Mouse (Mus musculus) liver, embryonic 13.5 days (tissue): ENCODE results near the gene Tanc1. TPM values are rescaled to one million over a fixed set of nuclear protein-coding genes. Genes with fewer than 3 reads are reported as not detected.
"Not testable (repeated sequence)": the region's sequence is repeated elsewhere in the genome, so short reads cannot be mapped to it uniquely, and the experiment has no call there.

Experiments used
- ATAC-seq: fragments of 200-750 bp; cut with Nextera tagmentation; 2 replicates; pipeline ENCODE4 v1.8.0; 2017; ENCODE audit warnings: low read depth, mild to moderate bottlenecking, moderate number of reproducible peaks, moderate library complexity
- DNase-seq: peaks from one replicate; pipeline ENCODE4 v3.0.0; 2022
- H3K27ac ChIP-seq: fragments of 300-500 bp; sonication (generic); 2 replicates; pipeline ENCODE4 v1.5.1; 2015; ENCODE audit warnings: moderate library complexity, mild to moderate bottlenecking, inconsistent platforms
- H3K27me3 ChIP-seq: fragments of 300-500 bp; sonication (generic); 2 replicates; pipeline ENCODE4 v1.6.1; 2015; ENCODE audit warnings: mild to moderate bottlenecking, inconsistent platforms
- H3K36me3 ChIP-seq: fragments of 300-500 bp; sonication (generic); 2 replicates; pipeline ENCODE4 v1.6.1; 2015; ENCODE audit warnings: mild to moderate bottlenecking, inconsistent platforms
- H3K4me1 ChIP-seq: fragments of 300-500 bp; sonication (generic); replicated peaks from 2 replicates; pipeline ENCODE4 v1.6.1; 2015; ENCODE audit warnings: inconsistent platforms
- H3K4me2 ChIP-seq: fragments of 300-500 bp; sonication (generic); 2 replicates; pipeline ENCODE4 v1.6.1; 2015; ENCODE audit warnings: inconsistent platforms, mild to moderate bottlenecking, moderate library complexity
- H3K4me3 ChIP-seq: fragments of 300-500 bp; sonication (generic); replicated peaks from 2 replicates; pipeline ENCODE4 v1.5.1; 2015; ENCODE audit warnings: mild to moderate bottlenecking, inconsistent platforms
- H3K9ac ChIP-seq: fragments of 300-500 bp; sonication (generic); 2 replicates; pipeline ENCODE4 v1.6.1; 2015; ENCODE audit warnings: mild to moderate bottlenecking, inconsistent platforms
- H3K9me3 ChIP-seq: fragments of 300-500 bp; sonication (generic); replicated peaks from 2 replicates; pipeline ENCODE4 v1.6.1; 2016; ENCODE audit warnings: inconsistent platforms
- WGBS: fragments of 180-500 bp; shearing (Covaris S2); methylation state at CpG from one replicate; pipeline ENCODE4 v1.1.7; 2015; ENCODE audit not compliant: insufficient replicate concordance; 5-methylcytosine and 5-hydroxymethylcytosine counted together
- polyA plus RNA-seq: library from polyadenylated mRNA; unstranded; fragments of >200 nt; fragmentation: Nextera tagmentation; extraction: Ambion mirVana; gene quantifications from 2 replicates; pipeline ENCODE4 v1.2.1, GENCODE M21; 2015

The Tanc1 gene
- 2.4 and 2.8 TPM in 2 replicates for polyA plus RNA-seq

DNA sequence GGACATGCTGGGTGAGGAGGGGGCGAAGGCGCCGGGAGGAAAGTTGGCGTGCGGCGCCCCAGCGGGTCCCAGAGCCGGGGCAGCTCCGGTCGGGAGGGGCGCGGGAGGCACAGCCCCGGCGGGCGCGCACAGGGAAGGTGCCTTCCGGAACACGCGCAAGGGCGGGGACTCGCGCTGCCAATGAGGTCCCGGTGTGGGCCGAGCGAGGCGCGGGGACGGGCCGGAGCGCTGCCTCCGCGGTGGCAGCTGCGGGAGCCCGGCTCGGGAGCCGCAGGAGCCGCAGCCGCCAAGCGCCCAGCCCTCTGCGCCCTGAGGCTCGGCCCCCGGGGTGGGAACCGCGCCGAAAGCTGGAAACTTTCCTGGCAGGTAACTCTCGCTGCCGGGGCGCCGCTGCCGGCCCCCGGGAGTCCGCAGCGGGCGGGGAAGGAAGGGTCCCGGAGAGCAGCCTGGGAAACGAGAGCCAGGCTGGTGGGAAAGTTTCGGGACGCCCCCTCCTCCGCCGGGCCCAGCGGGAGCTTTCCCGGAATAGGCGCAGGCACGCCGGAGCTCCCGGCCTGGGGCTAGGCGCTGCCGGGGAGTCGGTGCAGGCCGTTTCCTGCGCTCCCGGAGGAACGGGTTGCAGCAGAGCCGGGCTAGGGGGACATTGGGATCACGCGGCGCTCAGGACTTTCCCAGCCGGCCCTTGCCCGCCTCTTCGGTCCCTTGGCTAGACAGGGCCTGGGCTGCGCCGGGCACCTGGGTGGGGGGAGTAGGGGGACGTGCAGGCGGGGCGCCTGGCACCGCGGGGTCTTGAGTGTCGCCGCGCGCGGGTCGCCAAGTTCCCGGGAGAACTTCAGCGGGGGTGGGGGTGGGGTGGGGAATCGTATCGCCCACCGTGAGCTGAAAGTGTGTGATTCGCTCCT is at the start of gene Tanc1:
TSS of gene Tanc1 (plus strand) at position 212 of the 902 bp plus-strand sequence.
- H3K4me3 ChIP-seq, result peak within 1 kb of the TSS; percentile 69
- peak within 1 kb of the TSS; percentile 84 for H3K4me2 ChIP-seq
- peak within 1 kb of the TSS; percentile 58 for H3K27ac ChIP-seq
- DNase-seq (peak; percentile 55), ATAC-seq (peak; percentile 91)
- H3K36me3 ChIP-seq, result no peaks in the 10 kb centered on the region
- H3K27me3 ChIP-seq, result peaks cover 64% of the 10 kb centered on the region
- peaks cover 28% of the 10 kb centered on the region; the same call in 1 of the 2 replicates for H3K4me1 ChIP-seq
- under 1% methylated on average over 98 of the region's 99 CpGs for WGBS
- peak within 1 kb of the TSS; percentile 71 for H3K9ac ChIP-seq
- H3K9me3 ChIP-seq, result no peaks in the 10 kb centered on the region

DNA sequence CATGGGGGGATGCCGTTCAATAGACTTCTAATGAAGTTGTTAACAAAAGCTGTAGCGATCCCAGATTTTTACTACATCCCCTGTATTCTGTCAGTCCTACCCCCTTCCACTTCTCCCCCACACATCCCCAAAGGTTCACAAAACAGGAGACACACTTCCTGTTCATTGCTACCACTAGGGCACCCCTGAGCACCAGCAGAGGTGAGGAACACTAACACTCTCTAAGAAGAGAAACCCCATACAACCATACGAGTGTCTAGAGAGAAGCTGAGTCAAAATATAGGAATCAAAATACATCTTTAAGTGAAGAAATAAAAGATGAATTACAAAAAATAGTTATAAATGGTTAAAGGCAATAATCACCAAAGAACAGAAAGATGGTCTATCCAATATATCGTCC is 49.6 kb upstream of the Tanc1 start:
- whole genome bisulfite sequencing, result 74% methylated on average over 4 of the region's 4 CpGs

DNA sequence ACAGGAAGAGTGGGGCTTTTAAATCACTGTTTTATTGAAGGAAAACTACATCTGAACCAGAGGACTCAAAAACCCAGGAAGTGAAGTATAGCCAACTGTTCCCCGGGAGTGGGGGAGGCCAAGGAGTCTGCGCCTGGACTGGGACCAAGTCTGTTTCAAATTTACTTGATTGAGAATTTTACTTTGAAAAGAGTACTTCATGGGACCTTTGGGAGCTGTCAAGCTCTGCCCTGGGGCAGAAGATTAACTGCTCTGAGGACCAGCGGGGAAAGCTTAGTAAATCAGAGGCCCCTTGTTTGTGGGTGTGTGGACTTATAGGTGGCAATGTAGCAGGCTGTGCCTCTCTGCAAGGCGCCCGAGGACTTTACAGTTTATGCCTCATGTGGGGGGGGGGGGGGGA is 49.1 kb upstream of the Tanc1 start:
- H3K36me3 ChIP-seq, result no peaks in the 10 kb centered on the region
- ATAC-seq, result no peak

More for the DNA sequence above, 49.6 kb upstream of the Tanc1 start:
- H3K4me2 ChIP-seq, result no peak overlapping the region
- no peak for ATAC-seq
- no peaks in the 10 kb centered on the region for H3K4me1 ChIP-seq
- H3K36me3 ChIP-seq, result no peaks in the 10 kb centered on the region
- no peaks in the 10 kb centered on the region for H3K27me3 ChIP-seq
- H3K4me3 ChIP-seq, result no peak overlapping the region
- DNase-seq, result no peak
- no peaks in the 10 kb centered on the region; the same call in 1 of the 2 replicates for H3K9me3 ChIP-seq
- H3K27ac ChIP-seq, result no peak overlapping the region
- H3K9ac ChIP-seq, result no peak overlapping the region

DNA sequence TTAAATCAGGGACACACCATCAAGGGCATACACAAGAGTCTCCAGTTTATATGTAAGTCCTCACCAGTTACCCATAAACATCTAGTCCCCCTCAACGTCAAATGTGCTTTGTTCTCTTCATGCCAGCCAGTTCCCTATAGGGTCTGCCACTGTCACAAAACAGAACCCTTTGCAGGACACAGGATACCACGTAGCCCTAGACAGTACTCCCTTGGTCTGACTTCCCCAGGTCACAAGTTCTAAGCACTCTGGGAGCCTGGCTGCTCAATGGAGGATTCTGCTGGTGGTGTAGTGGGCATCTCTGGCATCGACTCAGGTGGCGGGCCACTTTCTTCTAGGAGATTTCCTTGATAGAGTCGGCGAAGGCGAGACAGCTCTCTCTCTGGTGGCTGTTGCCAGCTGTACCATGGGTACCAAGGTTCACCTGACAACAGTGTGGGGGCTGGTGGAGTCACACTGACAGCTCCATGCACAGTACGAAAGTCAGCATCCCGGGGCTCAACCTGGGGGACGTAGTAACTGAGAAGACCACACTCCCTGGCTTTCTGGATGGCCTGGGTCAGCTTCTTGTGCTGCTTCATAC is 47.7 kb upstream of the Tanc1 start:
- not testable (repeated sequence) for H3K27me3 ChIP-seq, H3K9ac ChIP-seq, H3K36me3 ChIP-seq, DNase-seq, H3K4me1 ChIP-seq, ATAC-seq, H3K9me3 ChIP-seq, H3K27ac ChIP-seq, H3K4me2 ChIP-seq, H3K4me3 ChIP-seq
- 80% methylated on average over 3 of the region's 10 CpGs for WGBS

More for the DNA sequence above, 49.1 kb upstream of the Tanc1 start:
- Histone ChIP-seq H3K27me3 (no peaks in the 10 kb centered on the region), H3K27ac (no peak overlapping the region), H3K4me1 (no peaks in the 10 kb centered on the region), H3K9me3 (no peaks in the 10 kb centered on the region; the same call in 1 of the 2 replicates), H3K9ac (no peak overlapping the region), H3K4me3 (no peak overlapping the region), H3K4me2 (no peak overlapping the region)
- 58% methylated on average over 5 of the region's 5 CpGs for WGBS
- no peak for DNase-seq

DNA sequence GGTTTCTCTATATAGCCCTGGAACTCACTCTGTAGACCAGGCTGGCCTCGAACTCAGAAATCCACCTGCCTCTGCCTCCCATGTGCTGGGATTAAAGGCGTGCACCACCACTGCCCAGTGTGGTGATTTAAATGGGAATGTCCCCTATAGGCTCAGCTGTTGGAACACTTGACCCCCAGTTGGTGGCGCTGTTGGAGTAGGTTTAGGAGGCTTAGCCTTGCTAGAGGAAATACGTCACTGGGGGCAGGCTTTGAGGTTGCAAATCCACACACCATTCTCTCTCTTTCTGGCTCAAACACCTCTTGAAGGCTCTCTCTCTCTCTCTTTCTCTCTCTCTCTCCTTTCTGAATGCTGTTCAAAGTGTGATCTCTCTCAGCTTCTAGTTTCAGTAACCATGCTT is 46.9 kb upstream of the Tanc1 start:
- Histone ChIP-seq H3K4me2 (no peak overlapping the region), H3K36me3 (no peaks in the 10 kb centered on the region), H3K9ac (no peak overlapping the region), H3K27me3 (no peaks in the 10 kb centered on the region), H3K9me3 (no peaks in the 10 kb centered on the region; the same call in 1 of the 2 replicates), H3K4me1 (no peaks in the 10 kb centered on the region), H3K27ac (no peak overlapping the region), H3K4me3 (no peak overlapping the region)
- DNase-seq (no peak), ATAC-seq (no peak)
- WGBS, result 63% methylated on average over 4 of the region's 4 CpGs

DNA sequence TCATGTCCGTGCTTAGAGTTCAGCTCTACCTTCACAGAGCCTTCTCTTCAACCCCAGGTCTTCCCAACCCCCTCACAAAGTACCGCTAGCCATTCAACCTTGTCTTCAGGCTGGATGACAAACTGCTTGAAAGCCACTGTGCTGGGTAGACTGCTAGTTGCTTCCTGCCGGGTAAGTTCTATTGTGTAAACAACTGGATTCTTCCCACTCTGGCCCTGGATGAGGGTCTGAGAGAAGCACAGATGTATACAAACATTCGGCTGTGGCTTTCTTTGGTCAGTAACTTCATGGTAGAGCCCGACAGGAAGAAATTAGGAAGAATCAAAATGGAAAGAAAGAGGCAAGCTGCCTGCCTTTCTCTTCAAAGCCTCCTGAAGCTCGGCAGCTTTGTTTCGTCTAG is 30.9 kb upstream of the Tanc1 start:
- ATAC-seq (no peak), DNase-seq (no peak)
- Histone ChIP-seq H3K4me3 (no peak overlapping the region), H3K36me3 (no peaks in the 10 kb centered on the region), H3K27me3 (no peaks in the 10 kb centered on the region), H3K4me2 (no peak overlapping the region), H3K9me3 (no peaks in the 10 kb centered on the region), H3K4me1 (no peaks in the 10 kb centered on the region), H3K9ac (no peak overlapping the region), H3K27ac (no peak overlapping the region)
- 29% methylated on average over 7 of the region's 7 CpGs for WGBS

DNA sequence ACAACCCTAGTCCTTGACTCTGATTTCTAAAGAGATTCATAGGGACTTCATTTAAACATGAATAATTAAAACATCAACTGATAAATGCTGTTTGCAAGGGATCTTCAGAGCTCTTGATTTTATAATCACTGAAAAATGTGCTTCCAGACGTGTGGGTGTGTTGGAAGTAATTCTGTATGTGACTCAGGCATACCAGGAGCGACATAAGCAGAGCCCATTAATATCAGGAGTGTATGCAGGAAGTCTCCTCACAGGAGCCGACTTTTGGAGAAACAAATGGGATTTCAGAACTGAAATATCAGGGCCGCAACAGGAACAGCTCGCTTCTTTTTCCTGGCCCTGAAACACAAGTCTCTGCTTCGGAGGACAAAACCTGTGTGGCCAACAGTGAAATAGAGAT is 27.9 kb upstream of the Tanc1 start:
- ATAC-seq, result no peak
- no peak for DNase-seq
- Histone ChIP-seq H3K4me3 (no peak overlapping the region), H3K4me1 (no peaks in the 10 kb centered on the region), H3K9ac (no peak overlapping the region), H3K27ac (no peak overlapping the region), H3K36me3 (no peaks in the 10 kb centered on the region), H3K9me3 (no peaks in the 10 kb centered on the region), H3K4me2 (no peak overlapping the region), H3K27me3 (no peaks in the 10 kb centered on the region)
- WGBS, result 77% methylated on average over 6 of the region's 6 CpGs

DNA sequence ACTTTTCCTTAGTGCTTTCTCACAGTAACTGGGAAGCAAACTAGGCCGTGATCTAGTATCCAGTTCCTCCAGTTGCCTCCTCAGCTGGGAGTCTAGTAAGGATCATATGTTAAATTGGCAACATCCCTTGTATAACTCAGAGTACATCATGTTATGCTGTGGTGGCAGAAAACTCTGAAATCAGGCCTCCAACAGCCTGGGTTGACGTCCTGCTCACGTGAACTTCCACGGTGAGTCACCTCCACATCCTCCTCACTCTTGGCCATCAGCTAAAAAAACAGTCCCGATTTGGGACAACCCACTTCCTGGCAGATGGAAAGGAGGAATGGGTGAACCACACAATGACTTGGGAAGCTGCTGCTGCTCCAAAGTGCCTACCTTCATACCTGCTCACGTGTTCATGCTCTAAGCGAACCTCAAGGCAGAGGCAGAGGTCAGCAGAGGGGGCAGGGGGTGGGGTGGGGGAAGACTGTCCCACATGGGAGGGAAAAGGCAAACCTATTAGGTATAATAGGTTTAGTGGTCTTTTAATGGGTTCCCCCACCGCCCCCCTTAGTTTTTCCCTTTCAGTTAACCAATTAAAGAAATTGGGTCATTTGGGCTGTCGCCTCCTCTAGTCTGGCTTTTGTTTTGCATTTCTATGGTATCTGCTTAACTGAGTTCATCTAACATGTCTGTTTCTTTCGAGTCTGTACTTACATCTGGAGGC is 24.3 kb upstream of the Tanc1 start:
- H3K4me1 ChIP-seq, result no peaks in the 10 kb centered on the region
- 59% methylated on average over 10 of the region's 10 CpGs for WGBS

DNA sequence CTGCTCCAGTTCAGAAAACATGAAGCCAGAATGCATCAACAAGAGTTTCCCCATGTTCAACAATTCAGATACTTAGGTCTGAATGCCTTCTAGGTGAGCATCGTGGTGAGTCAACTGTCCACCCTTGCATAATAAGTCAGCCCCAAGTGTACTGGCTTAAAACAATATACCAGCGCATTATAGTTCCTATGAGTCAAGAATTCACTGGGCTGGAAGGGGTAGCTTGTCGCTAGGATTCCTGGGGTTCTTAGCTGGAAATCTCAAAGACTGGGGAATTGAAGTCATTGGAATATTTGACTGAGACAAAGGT is 23.8 kb upstream of the Tanc1 start:
- WGBS, result 66% methylated on average over 3 of the region's 3 CpGs
- H3K27me3 ChIP-seq, result no peaks in the 10 kb centered on the region
- H3K36me3 ChIP-seq, result no peaks in the 10 kb centered on the region
- DNase-seq (no peak), ATAC-seq (no peak)
- no peaks in the 10 kb centered on the region for H3K9me3 ChIP-seq
- H3K4me3 ChIP-seq, result no peak overlapping the region
- H3K4me1 ChIP-seq, result no peaks in the 10 kb centered on the region
- no peak overlapping the region for H3K9ac ChIP-seq
- no peak overlapping the region for H3K4me2 ChIP-seq
- no peak overlapping the region for H3K27ac ChIP-seq

More for the DNA sequence above, 24.3 kb upstream of the Tanc1 start:
- no peak for ATAC-seq
- H3K27me3 ChIP-seq, result no peaks in the 10 kb centered on the region
- H3K27ac ChIP-seq, result no peak overlapping the region
- no peak for DNase-seq
- H3K4me3 ChIP-seq, result no peak overlapping the region
- no peak overlapping the region for H3K9ac ChIP-seq
- no peaks in the 10 kb centered on the region for H3K36me3 ChIP-seq
- H3K4me2 ChIP-seq, result no peak overlapping the region
- H3K9me3 ChIP-seq, result no peaks in the 10 kb centered on the region

DNA sequence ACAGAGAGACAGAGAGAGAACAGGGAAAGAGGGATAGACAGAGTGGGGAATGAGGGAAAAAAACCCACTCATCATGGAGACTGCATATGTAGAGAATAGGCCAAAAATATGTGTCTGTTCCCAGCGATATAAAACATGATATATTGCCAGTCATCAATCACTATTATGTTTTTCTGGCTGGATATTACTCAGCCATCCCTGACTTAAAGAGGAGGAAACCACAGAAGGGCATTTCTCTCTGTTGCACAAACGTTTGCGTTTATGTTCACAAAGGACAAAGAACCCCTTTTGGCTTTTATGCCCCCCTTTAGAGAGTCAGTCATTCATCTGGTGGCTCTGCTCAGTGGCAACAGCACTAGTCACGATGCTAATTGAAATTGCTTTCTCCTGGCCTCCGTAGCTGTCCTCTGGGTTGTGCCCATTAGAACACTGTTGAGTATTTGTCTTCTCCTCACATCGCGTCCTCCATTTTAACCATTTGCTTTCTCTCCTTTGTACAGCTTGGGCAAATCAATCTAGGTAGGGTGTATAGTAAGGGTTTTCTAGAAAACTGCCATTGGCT is 18.4 kb upstream of the Tanc1 start:
- Histone ChIP-seq H3K27ac (no peak overlapping the region), H3K27me3 (no peaks in the 10 kb centered on the region), H3K4me2 (no peak overlapping the region), H3K36me3 (no peaks in the 10 kb centered on the region), H3K4me3 (no peak overlapping the region), H3K4me1 (no peaks in the 10 kb centered on the region), H3K9me3 (no peaks in the 10 kb centered on the region), H3K9ac (no peak overlapping the region)
- 42% methylated on average over 7 of the region's 7 CpGs for WGBS
- DNase-seq, result no peak
- ATAC-seq, result no peak

DNA sequence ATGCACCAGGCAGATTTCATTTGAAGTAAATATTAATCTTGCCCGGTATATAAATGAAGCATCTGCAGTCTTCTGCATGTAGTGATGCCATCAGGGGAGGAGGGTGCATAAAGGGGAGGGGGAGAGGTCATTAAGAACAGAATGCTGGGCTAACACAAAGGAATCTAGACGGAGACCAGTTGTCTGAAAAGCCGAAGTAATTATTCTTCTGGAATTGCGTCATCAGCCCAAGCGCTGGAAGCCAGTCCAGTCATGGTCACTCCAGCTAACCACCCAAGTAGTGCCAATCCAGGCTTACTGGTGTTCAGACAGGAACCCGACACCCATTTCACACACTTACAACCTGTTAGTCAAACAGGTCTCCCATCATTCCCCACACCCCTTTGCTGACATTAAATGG is 17.7 kb upstream of the Tanc1 start:
- H3K36me3 ChIP-seq, result no peaks in the 10 kb centered on the region
- H3K4me3 ChIP-seq, result no peak overlapping the region
- H3K9me3 ChIP-seq, result no peaks in the 10 kb centered on the region
- DNase-seq, result no peak
- no peaks in the 10 kb centered on the region for H3K27me3 ChIP-seq
- H3K4me1 ChIP-seq, result no peaks in the 10 kb centered on the region
- no peak overlapping the region for H3K27ac ChIP-seq
- no peak for ATAC-seq
- H3K9ac ChIP-seq, result no peak overlapping the region
- H3K4me2 ChIP-seq, result no peak overlapping the region
- WGBS, result 57% methylated on average over 6 of the region's 6 CpGs
